Mouse (Mus musculus) adrenal gland, postnatal 10 days (tissue): ENCODE data around the gene Fam205a1. TPM values are rescaled to one million over a fixed set of nuclear protein-coding genes. Genes with fewer than 3 reads are reported as not detected.
A peak's percentile ranks its signal among the peaks of the same experiment; 100 is the strongest.
"Not testable (repeated sequence)": the region's sequence is repeated elsewhere in the genome, so short reads cannot be mapped to it uniquely, and the experiment has no call there.

Experiments used
- DNase-seq: peaks from one replicate; pipeline ENCODE4 v3.0.0; 2021; ENCODE audit warnings: mixed read lengths
- long read RNA-seq, 2 experiments: library from polyadenylated mRNA; stranded (forward); transcript quantifications; one replicate each; pipeline ENCODE4 v2.0.0; 2021
- total RNA-seq, 2 experiments: library from RNA; stranded (reverse); gene quantifications; 2 replicates each; pipeline ENCODE4 v1.2.3; 2021

The Fam205a1 gene
- not detected for total RNA-seq
- long read RNA-seq, experiment 1: 0 reads
- long read RNA-seq, experiment 2: 0 reads

GRCm38 (mm10) chr4:42853788-42854187 is at the start of gene Fam205a1:
Gene Fam205a1 (minus strand): TSS chr4:42853888.
- not testable (repeated sequence) for DNase-seq

- no peak for DNase-seq
Measured at GRCm38 (mm10) chr4:42902730-42903129, 49.0 kb upstream of the Fam205a1 start.

- peak; percentile 34 for DNase-seq
Measured at GRCm38 (mm10) chr4:42902174-42902573, 48.5 kb upstream of the Fam205a1 start.

GRCm38 (mm10) chr4:42900878-42901277 is 47.2 kb upstream of the Fam205a1 start:
- DNase-seq: no peak

- no peak for DNase-seq
Measured at GRCm38 (mm10) chr4:42898914-42899313, 45.2 kb upstream of the Fam205a1 start.

- no peak for DNase-seq
Measured at GRCm38 (mm10) chr4:42895118-42895517, 41.4 kb upstream of the Fam205a1 start.

- DNase-seq: no peak
Measured at GRCm38 (mm10) chr4:42891176-42891575, 37.5 kb upstream of the Fam205a1 start.

GRCm38 (mm10) chr4:42888806-42889205 is 35.1 kb upstream of the Fam205a1 start:
- DNase-seq: no peak

- no peak for DNase-seq
Measured at GRCm38 (mm10) chr4:42886926-42887325, 33.2 kb upstream of the Fam205a1 start.

- no peak for DNase-seq
Measured at GRCm38 (mm10) chr4:42880677-42880948, 26.9 kb upstream of the Fam205a1 start.

GRCm38 (mm10) chr4:42879829-42880676 is 26.4 kb upstream of the Fam205a1 start:
- no peak for DNase-seq

- no peak for DNase-seq
Measured at GRCm38 (mm10) chr4:42877657-42878056, 24.0 kb upstream of the Fam205a1 start.

GRCm38 (mm10) chr4:42876586-42877291 is 23.1 kb upstream of the Fam205a1 start:
- peak; percentile 60 for DNase-seq

- DNase-seq: no peak
Measured at GRCm38 (mm10) chr4:42874134-42874533, 20.4 kb upstream of the Fam205a1 start, which contains the start of gene Fam205c. Gene Fam205c (minus strand): TSS chr4:42874234.

- no peak for DNase-seq
Measured at GRCm38 (mm10) chr4:42872746-42873435, 19.2 kb upstream of the Fam205a1 start.

GRCm38 (mm10) chr4:42872151-42872550 is 18.5 kb upstream of the Fam205a1 start:
- no peak for DNase-seq

- DNase-seq: no peak
Measured at GRCm38 (mm10) chr4:42870748-42871147, 17.1 kb upstream of the Fam205a1 start.

- no peak for DNase-seq
Measured at GRCm38 (mm10) chr4:42868193-42868592, 14.5 kb upstream of the Fam205a1 start.

GRCm38 (mm10) chr4:42867390-42867789 is 13.7 kb upstream of the Fam205a1 start:
- DNase-seq: no peak

GRCm38 (mm10) chr4:42863487-42863886 is 9.8 kb upstream of the Fam205a1 start:
- not testable (repeated sequence) for DNase-seq

GRCm38 (mm10) chr4:42860483-42860882 is 6.8 kb upstream of the Fam205a1 start:
- not testable (repeated sequence) for DNase-seq

- DNase-seq: not testable (repeated sequence)
Measured at GRCm38 (mm10) chr4:42856671-42857070, 3.0 kb upstream of the Fam205a1 start, which contains the start of gene Gm12394. Gene Gm12394 (minus strand): TSS chr4:42856771.
